Mouse (Mus musculus): Measurements from ENCODE around the gene Morn1. TPM values are rescaled to one million over a fixed set of nuclear protein-coding genes. Genes with fewer than 3 reads are reported as not detected.

Morn1 gene
- polyA plus RNA-seq (2017; shearing (Covaris generic)) = 1 to 10 TPM; 2.8 to 4.7 TPM

DNA sequence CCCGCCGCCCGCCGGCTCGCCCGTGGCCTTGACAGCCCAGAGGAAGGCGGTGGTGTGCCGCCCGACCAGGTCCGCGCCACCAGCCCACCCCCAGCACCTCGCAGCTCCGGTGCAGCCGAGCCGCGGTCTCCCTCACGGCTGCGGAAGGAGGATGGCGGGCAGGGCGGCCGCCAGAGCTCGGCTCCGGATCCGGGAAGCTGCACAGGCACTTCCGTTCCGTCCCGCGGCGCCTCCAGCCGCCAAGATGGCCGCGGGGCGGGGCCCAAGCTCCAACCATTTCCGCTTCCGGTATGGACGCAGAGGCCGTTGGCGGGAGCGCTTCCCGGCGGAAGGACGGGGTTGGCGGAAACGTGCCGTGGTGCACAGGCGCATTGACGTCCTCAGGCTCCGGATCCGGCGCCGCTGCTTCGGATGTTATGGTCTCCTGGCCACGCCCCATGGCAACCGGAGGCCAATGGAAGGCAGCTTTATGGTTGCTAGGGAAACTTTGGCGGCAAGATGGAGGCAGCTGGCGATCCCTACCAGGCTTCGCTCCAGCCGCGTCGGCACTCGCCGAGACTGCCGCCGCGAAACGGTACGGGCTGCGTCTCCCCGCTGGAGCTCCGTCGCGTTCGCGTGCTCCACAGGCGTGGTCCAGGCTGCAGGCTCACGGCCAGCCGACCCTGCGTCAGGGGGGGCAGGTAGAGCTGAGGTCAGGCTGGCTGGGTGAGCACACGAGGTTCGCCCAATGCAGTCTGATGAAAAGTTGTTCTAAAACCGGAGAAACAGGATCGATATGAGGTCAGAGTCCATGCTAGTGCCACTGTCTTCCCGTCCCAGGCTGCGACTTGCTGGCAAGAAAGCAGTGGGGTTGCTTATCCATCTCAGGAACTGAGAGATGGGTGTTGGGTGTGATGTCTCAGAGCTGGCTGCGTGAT is at the start of gene Morn1, which contains the start of gene Rer1:
Morn1 (plus strand) TSS at position 470 of the 917 bp plus-strand sequence.
Rer1 (minus strand) TSS at position 275 of the 917 bp plus-strand sequence.

DNA sequence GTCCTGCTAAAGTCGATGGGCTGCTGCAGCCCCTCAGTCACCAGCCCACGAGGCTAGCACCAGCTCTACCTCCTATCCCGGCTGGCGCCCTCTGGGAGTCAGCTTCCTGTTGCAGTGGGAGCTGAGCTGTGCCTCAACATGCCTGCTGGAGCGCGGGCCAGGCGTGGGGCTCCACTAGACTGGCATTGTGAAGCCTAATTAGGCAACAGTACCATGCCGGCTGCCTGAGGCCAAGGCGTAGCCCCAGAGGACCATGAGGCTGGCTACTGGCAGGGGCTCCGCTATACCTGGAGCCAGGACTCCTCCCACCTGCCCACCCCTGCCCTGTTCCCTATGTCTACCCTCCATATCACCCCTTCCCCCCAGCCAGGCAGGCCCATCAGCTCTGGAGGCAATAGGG is 29.7 kb upstream of the Morn1 start, which contains the start of gene Plch2:
Plch2 (minus strand) TSS at position 61 of the 400 bp plus-strand sequence.

GRCm38 (mm10) chr4:155066834-155067522 is 19.4 kb upstream of the Morn1 start, which contains the start of gene Pex10:
Gene Pex10, plus strand, starts transcription at chr4:155067016.

Other genes starting within 250 kb of the Morn1 start
- 1 to 10 TPM in 1 of 2 experiments, under 1 TPM in 1; 0.84 to 4.7 TPM for gene Ttc34, start 249.1 kb upstream of the Morn1 start, polyA plus RNA-seq (2017; shearing (Covaris generic))
- gene Mmel1, start 217.0 kb upstream of the Morn1 start, polyA plus RNA-seq (2017; shearing (Covaris generic)) = under 1 TPM; 0.06 to 0.12 TPM
- gene Fam213b, start 187.4 kb upstream of the Morn1 start, polyA plus RNA-seq (2017; shearing (Covaris generic)) = 1 to 10 TPM; 3.5 to 7.4 TPM
- gene Tnfrsf14, start 158.0 kb upstream of the Morn1 start, polyA plus RNA-seq (2017; shearing (Covaris generic)) = 1 to 10 TPM; 8.8 to 8.9 TPM
- 1 to 10 TPM; 1.4 to 1.8 TPM for gene Hes5, start 125.7 kb upstream of the Morn1 start, polyA plus RNA-seq (2017; shearing (Covaris generic))
- gene Pank4, start 122.5 kb upstream of the Morn1 start, polyA plus RNA-seq (2017; shearing (Covaris generic)) = 10 to 100 TPM; 54.2 to 78.8 TPM
- under 1 TPM in 1 of 2 experiments, not detected in 1; 0.27 TPM for gene Plch2, start 29.8 kb upstream of the Morn1 start, polyA plus RNA-seq (2017; shearing (Covaris generic))
- 10 to 100 TPM; 13.9 to 17.9 TPM for gene Pex10, start 19.6 kb upstream of the Morn1 start, polyA plus RNA-seq (2017; shearing (Covaris generic))
- gene Rer1, start 195 bp upstream of the Morn1 start, polyA plus RNA-seq (2017; shearing (Covaris generic)) = 100 to 1,000 TPM; 166 to 191 TPM
- 100 to 1,000 TPM; 115 to 127 TPM for gene Ski, start 136.0 kb downstream of the Morn1 start, polyA plus RNA-seq (2017; shearing (Covaris generic))
- 100 to 1,000 TPM; 105 to 115 TPM for gene Faap20, start 163.2 kb downstream of the Morn1 start, polyA plus RNA-seq (2017; shearing (Covaris generic))

Data from inflammation-experienced regulatory T-cells (primary cell).